Mouse (Mus musculus) liver, adult 2 months (tissue): ENCODE measurements around the gene Alg5.

Source experiments
- CTCF ChIP-seq: fragments of 200-500 bp; IDR thresholded peaks from 2 replicates; pipeline ENCODE4 v1.5.1; 2011; ENCODE audit warnings: low read depth, low read length, control low read depth
- POLR2A ChIP-seq: fragments of 200-500 bp; IDR thresholded peaks from 2 replicates; pipeline ENCODE4 v1.6.1; 2011; ENCODE audit warnings: low read length, control low read depth; ENCODE audit not compliant: insufficient read depth; ENCODE audit errors: extremely low read depth

DNA sequence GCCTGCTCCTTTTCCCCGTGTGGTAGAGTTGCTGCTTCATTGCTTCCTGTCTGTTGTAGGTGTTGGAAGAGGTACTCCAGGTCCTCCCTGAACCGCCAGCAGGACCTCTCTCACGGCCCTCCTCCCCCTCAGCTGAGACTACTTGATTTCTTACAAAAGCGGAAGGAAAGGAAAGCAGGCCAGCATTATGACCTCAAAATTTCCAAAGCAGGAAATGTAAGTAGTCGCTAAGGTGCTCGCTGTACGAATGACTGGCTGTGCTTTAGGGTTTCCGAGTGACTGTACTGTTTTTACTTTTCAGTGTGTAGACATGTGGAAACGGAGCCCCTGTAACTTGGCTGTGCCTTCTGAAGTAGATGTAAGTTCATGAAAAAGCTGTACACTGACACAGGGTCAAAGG is 26.4 kb upstream of the Alg5 start:
- TF ChIP-seq POLR2A (no peak), CTCF (no peak)
